Mouse (Mus musculus) embryonic facial prominence, embryonic 15.5 days (tissue): Measurements from ENCODE around the gene Xlr3b. TPM values are rescaled to one million over a fixed set of nuclear protein-coding genes. Genes with fewer than 3 reads are reported as not detected.
"Not testable (repeated sequence)": the region's sequence is repeated elsewhere in the genome, so short reads cannot be mapped to it uniquely, and the experiment has no call there.

Source experiments
- ATAC-seq: fragments of 200-750 bp; cut with Nextera tagmentation; 2 replicates; pipeline ENCODE4 v1.8.0; 2017; ENCODE audit warnings: low read depth, moderate TSS enrichment; ENCODE audit not compliant: insufficient number of reproducible peaks, low FRiP score, low TSS enrichment
- H3K27ac ChIP-seq: fragments of 300-500 bp; sonication (generic); replicated peaks from 2 replicates; pipeline ENCODE4 v1.5.1; 2015; ENCODE audit warnings: mild to moderate bottlenecking, inconsistent platforms
- H3K27me3 ChIP-seq: fragments of 300-500 bp; sonication (generic); 2 replicates; pipeline ENCODE4 v1.6.1; 2015; ENCODE audit warnings: inconsistent platforms
- H3K36me3 ChIP-seq: fragments of 300-500 bp; sonication (generic); 2 replicates; pipeline ENCODE4 v1.6.1; 2015; ENCODE audit warnings: mild to moderate bottlenecking, inconsistent platforms
- H3K4me1 ChIP-seq: fragments of 300-500 bp; sonication (generic); 2 replicates; pipeline ENCODE4 v1.6.1; 2015; ENCODE audit warnings: inconsistent platforms
- H3K4me2 ChIP-seq: fragments of 300-500 bp; sonication (generic); replicated peaks from 2 replicates; pipeline ENCODE4 v1.6.1; 2015; ENCODE audit warnings: mild to moderate bottlenecking, inconsistent platforms
- H3K4me3 ChIP-seq: fragments of 300-500 bp; sonication (generic); replicated peaks from 2 replicates; pipeline ENCODE4 v1.5.1; 2015; ENCODE audit warnings: mild to moderate bottlenecking, inconsistent platforms
- H3K9ac ChIP-seq: fragments of 300-500 bp; sonication (generic); 2 replicates; pipeline ENCODE4 v1.6.1; 2015; ENCODE audit warnings: inconsistent platforms
- H3K9me3 ChIP-seq: fragments of 300-500 bp; sonication (generic); replicated peaks from 2 replicates; pipeline ENCODE4 v1.6.1; 2016; ENCODE audit warnings: inconsistent platforms
- WGBS: fragments of 180-500 bp; shearing (Covaris S2); methylation state at CpG from one replicate; pipeline ENCODE4 v1.1.7; 2015; 5-methylcytosine and 5-hydroxymethylcytosine counted together
- polyA plus RNA-seq: library from polyadenylated mRNA; unstranded; fragments of >200 nt; fragmentation: Nextera tagmentation; extraction: Ambion mirVana; gene quantifications from 2 replicates; pipeline ENCODE4 v1.2.1, GENCODE M21; 2015

The Xlr3b gene
- polyA plus RNA-seq = 7.8 and 11.0 TPM in 2 replicates

GRCm38 (mm10) chrX:73191934-73192333 lies at the start of gene Xlr3b:
TSS of gene Xlr3b (plus strand) at chrX:73192207.
- WGBS = 78% methylated on average over 12 of the region's 12 CpGs
- H3K4me1 ChIP-seq, H3K27me3 ChIP-seq, H3K9ac ChIP-seq, ATAC-seq, H3K9me3 ChIP-seq, H3K27ac ChIP-seq, H3K4me3 ChIP-seq, H3K4me2 ChIP-seq, H3K36me3 ChIP-seq: not testable (repeated sequence)

- not testable (repeated sequence) for H3K27ac ChIP-seq, H3K4me3 ChIP-seq, H3K27me3 ChIP-seq, H3K4me1 ChIP-seq, ATAC-seq, H3K4me2 ChIP-seq, H3K9ac ChIP-seq, H3K9me3 ChIP-seq, H3K36me3 ChIP-seq
- WGBS = no CpG with 5 or more reads among the region's 7 CpGs
Observed at GRCm38 (mm10) chrX:73143218-73143618, 48.8 kb upstream of the Xlr3b start.

- not testable (repeated sequence) for ATAC-seq, H3K36me3 ChIP-seq, H3K9ac ChIP-seq, H3K27ac ChIP-seq, H3K4me1 ChIP-seq, H3K27me3 ChIP-seq, H3K9me3 ChIP-seq, H3K4me3 ChIP-seq, H3K4me2 ChIP-seq
- WGBS = no CpG with 5 or more reads among the region's 20 CpGs
Observed at GRCm38 (mm10) chrX:73148496-73148895, 43.5 kb upstream of the Xlr3b start, which contains the start of gene Xlr5b. TSS of gene Xlr5b (plus strand) at chrX:73148796.

- H3K36me3 ChIP-seq, H3K4me1 ChIP-seq, H3K27ac ChIP-seq, H3K4me3 ChIP-seq, H3K9me3 ChIP-seq, H3K4me2 ChIP-seq, H3K9ac ChIP-seq, H3K27me3 ChIP-seq, ATAC-seq: not testable (repeated sequence)
- WGBS = no CpG with 5 or more reads among the region's 7 CpGs
Observed at GRCm38 (mm10) chrX:73149350-73149749, 42.7 kb upstream of the Xlr3b start, which contains the start of gene DXBay18. TSS of gene DXBay18 (minus strand) at chrX:73149450.

GRCm38 (mm10) chrX:73176889-73177288 lies 15.1 kb upstream of the Xlr3b start, which contains the start of gene Spin2d:
TSS of gene Spin2d (minus strand) at chrX:73176989.
- not testable (repeated sequence) for H3K27me3 ChIP-seq, ATAC-seq, H3K4me2 ChIP-seq, H3K4me3 ChIP-seq, H3K36me3 ChIP-seq, H3K9me3 ChIP-seq, H3K4me1 ChIP-seq, H3K27ac ChIP-seq, H3K9ac ChIP-seq
- 91% methylated on average over 6 of the region's 15 CpGs for WGBS

- 64% methylated on average over 18 of the region's 19 CpGs for WGBS
- H3K4me2 ChIP-seq, H3K9ac ChIP-seq, H3K36me3 ChIP-seq, H3K27ac ChIP-seq, H3K27me3 ChIP-seq, H3K4me3 ChIP-seq, ATAC-seq, H3K9me3 ChIP-seq, H3K4me1 ChIP-seq: not testable (repeated sequence)
Observed at GRCm38 (mm10) chrX:73213819-73214564, 22.0 kb downstream of the Xlr3b start, which contains the start of gene Xlr4b. TSS of gene Xlr4b (plus strand) at chrX:73214333.

- 43% methylated on average over 1 of the region's 1 CpGs for WGBS
- H3K4me1 ChIP-seq = no peaks in the 10 kb centered on the region
- ATAC-seq = no peak
- no peaks in the 10 kb centered on the region for H3K36me3 ChIP-seq
- no peak overlapping the region for H3K4me2 ChIP-seq
- H3K27me3 ChIP-seq = 0 out of 2 replicates have a peak, but pooled peaks cover 6% of the 10 kb centered on the region
- H3K9me3 ChIP-seq = no peaks in the 10 kb centered on the region
- H3K9ac ChIP-seq = no peak overlapping the region
- no peak overlapping the region for H3K4me3 ChIP-seq
- no peak overlapping the region for H3K27ac ChIP-seq
Observed at GRCm38 (mm10) chrX:73225365-73225764, 33.4 kb downstream of the Xlr3b start.

GRCm38 (mm10) chrX:73227914-73228605 lies 36.1 kb downstream of the Xlr3b start, which contains the start of gene F8a:
TSS of gene F8a (plus strand) at chrX:73228291.
- Histone ChIP-seq H3K9ac (peak within 1 kb of the TSS; percentile 42), H3K27ac (peak within 1 kb of the TSS; percentile 87), H3K9me3 (no peaks in the 10 kb centered on the region), H3K4me2 (peak within 1 kb of the TSS; percentile 80), H3K36me3 (no peaks in the 10 kb centered on the region), H3K4me1 (no peaks in the 10 kb centered on the region), H3K27me3 (0 out of 2 replicates have a peak, but pooled peaks cover 6% of the 10 kb centered on the region), H3K4me3 (peak within 1 kb of the TSS; percentile 59)
- peak; percentile 95 for ATAC-seq
- WGBS = 22% methylated on average over 38 of the region's 39 CpGs

GRCm38 (mm10) chrX:73228606-73229214 lies 36.7 kb downstream of the Xlr3b start:
- H3K4me3 ChIP-seq = peak overlapping the region; percentile 59
- peak overlapping the region; percentile 87 for H3K27ac ChIP-seq
- no peaks in the 10 kb centered on the region for H3K9me3 ChIP-seq
- peak; percentile 74 for ATAC-seq
- no peaks in the 10 kb centered on the region for H3K36me3 ChIP-seq
- 0 out of 2 replicates have a peak, but pooled peaks cover 6% of the 10 kb centered on the region for H3K27me3 ChIP-seq
- H3K9ac ChIP-seq = peak overlapping the region; percentile 42
- H3K4me2 ChIP-seq = peak overlapping the region; percentile 80
- no peaks in the 10 kb centered on the region for H3K4me1 ChIP-seq
- whole genome bisulfite sequencing = 19% methylated on average over 51 of the region's 51 CpGs

- H3K4me1 ChIP-seq = no peaks in the 10 kb centered on the region
- H3K4me2 ChIP-seq = peak overlapping the region; percentile 80
- 38% methylated on average over 3 of the region's 3 CpGs for WGBS
- 0 out of 2 replicates have a peak, but pooled peaks cover 6% of the 10 kb centered on the region for H3K27me3 ChIP-seq
- 0 out of 2 replicates have a peak overlapping the region, but pooled peaks have one; percentile 42 for H3K9ac ChIP-seq
- no peaks in the 10 kb centered on the region for H3K9me3 ChIP-seq
- no peak overlapping the region for H3K27ac ChIP-seq
- ATAC-seq = no peak
- H3K36me3 ChIP-seq = no peaks in the 10 kb centered on the region
- peak overlapping the region; percentile 59 for H3K4me3 ChIP-seq
Observed at GRCm38 (mm10) chrX:73229288-73229687, 37.3 kb downstream of the Xlr3b start.

- WGBS = 75% methylated on average over 14 of the region's 14 CpGs
- H3K4me1 ChIP-seq, H3K9ac ChIP-seq, H3K4me3 ChIP-seq, H3K9me3 ChIP-seq, H3K27ac ChIP-seq, H3K36me3 ChIP-seq, H3K4me2 ChIP-seq, H3K27me3 ChIP-seq, ATAC-seq: not testable (repeated sequence)
Observed at GRCm38 (mm10) chrX:73242821-73243325, 50.9 kb downstream of the Xlr3b start, which contains the start of gene Xlr4c. TSS of gene Xlr4c (minus strand) at chrX:73243130.
